Mouse (Mus musculus) small intestine, adult 2 months (tissue): ENCODE measurements at regions not wholly inside any gene's neighbourhood (a gene's known extent, or its start where the extent isn't known, plus 50 kb on each side); places are given as distances from the start of the nearest gene placed in this dataset.

Experiments
- CTCF ChIP-seq: fragments of 200-500 bp; IDR thresholded peaks from 2 replicates; pipeline ENCODE4 v1.5.1; 2012; ENCODE audit warnings: low read depth, mild to moderate bottlenecking, control low read depth, inconsistent platforms, low read length, moderate library complexity, mixed read lengths; ENCODE audit not compliant: insufficient replicate concordance, insufficient read length; ENCODE audit errors: extremely low read depth
- POLR2A ChIP-seq: fragments of 200-500 bp; IDR thresholded peaks from 2 replicates; pipeline ENCODE4 v1.6.1; 2012; ENCODE audit warnings: low read depth, mild to moderate bottlenecking, control low read depth, inconsistent platforms, low read length, moderate library complexity

DNA sequence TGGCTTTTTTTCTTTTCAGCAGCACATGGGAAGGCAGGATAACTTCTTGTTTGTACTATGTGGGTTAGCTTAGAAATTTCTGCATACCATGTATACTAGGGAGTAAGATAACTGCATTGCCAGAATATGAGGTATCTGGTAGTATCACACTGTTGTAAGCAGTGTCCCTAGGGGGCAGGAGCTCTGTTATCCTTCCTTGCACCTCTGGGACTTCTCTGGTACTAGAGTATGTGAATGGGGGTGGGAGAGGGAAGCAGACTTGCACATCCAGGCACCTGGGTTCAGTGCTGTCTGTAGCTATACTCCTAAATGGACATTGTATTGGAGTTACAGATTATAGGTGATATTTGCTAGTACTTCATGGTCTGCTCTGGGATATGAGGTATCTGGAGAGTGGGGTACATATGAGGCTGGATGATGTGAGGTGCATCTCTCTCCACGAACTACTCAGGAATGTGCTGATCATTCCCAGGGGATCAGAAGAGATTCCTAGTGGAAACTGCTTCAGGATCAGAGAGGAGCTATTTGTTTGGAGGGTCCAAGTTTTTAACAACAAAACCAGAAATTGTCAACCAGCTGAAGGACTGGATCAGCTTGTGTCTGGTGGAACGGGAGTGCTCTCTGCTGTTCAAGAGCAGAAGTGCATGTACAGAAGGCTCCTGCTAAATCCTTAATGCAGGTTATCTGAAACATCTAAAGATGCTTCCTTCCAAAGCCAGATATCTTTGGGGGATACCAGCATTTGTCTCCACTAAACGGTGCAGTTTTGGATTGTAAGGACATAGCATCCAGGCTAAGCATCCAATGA, 402.7 kb upstream of the Vrk2 start:
- TF ChIP-seq POLR2A (no peak), CTCF (no peak)
